Mouse (Mus musculus) right cerebral cortex, postnatal 25 days (tissue): ENCODE measurements around the gene Zfp385b.
A peak's percentile ranks its signal among the peaks of the same experiment; 100 is the strongest.

ENCODE experiments used
- DNase-seq: peaks from one replicate; pipeline ENCODE4 v3.0.0; 2022

The Zfp385b gene

DNA sequence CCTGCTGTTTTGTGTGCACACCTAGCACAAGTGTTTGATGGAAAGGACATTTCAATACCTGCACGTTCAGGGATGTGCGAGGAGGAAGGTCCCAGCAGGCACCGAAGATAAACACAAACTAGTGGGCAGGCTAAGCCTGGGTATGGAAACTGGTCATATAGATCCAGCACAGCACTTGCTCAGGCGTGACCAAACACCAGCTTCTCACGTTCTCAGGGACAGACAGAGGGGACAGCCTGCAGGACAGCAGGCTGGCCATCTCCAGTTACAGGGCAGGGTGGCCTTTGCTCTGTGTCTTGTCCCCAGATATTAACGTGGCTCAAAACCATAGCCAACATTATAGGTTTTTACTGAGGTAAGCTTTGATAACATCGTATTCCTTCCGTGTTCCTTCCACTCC, 128.3 kb downstream of the Zfp385b start:
- DNase-seq = no peak

DNA sequence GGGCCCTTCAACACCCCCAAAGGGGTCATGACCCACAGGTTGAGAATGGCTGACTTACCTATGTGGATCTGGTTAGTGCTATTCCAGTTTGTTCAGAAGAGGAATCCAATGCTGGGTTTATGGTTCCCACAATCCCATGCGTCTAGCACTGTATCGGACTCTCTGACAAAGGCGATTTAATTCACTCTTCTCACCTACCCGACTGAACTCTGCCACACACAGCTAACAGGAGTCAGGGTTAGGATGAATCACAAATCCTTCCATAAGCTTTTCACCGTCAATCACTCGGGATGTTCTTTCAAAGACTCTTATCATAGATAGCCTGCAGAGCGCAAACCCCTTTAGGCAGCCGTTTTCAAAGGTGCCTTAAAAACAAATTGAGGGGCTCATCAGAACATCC, 129.1 kb downstream of the Zfp385b start:
- DNase-seq = no peak

DNA sequence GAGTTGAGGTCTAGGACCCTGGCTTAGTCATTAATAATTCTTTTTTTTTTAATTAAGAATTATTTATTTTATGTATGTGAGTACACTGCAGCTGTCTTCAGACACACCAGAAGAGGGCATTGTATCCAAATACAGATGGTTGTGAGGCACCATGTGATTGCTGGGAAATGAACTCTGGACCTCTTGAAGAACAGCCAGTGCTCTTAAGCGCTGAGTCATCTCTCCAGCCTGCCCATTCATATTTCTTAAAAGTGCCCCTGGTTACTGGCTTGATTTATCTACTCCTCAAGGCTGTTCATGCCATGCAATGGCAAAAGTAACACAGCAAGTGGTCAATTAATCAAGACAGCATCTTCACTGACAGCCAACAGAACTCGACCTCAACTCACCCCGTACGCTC, 130.8 kb downstream of the Zfp385b start:
- DNase-seq = no peak

DNA sequence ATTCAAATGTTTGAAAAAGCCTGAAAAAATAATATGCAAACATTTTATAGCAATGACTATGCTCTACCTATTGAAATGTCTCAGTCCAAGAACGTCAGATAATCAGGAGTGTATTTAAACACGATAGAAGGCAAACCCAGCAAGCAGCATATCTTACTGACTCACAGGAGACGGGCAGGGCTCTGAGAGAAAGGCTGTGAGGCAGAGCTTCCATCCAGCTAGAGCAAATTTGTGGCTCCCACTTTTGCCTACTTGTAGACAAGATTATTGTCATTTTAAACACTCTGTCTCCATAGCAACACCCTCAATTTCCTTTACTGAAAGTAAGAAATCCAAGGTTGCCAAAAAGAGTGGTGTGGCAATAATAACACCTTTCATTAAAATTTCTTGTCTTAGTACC, 135.4 kb downstream of the Zfp385b start:
- DNase-seq = no peak

DNA sequence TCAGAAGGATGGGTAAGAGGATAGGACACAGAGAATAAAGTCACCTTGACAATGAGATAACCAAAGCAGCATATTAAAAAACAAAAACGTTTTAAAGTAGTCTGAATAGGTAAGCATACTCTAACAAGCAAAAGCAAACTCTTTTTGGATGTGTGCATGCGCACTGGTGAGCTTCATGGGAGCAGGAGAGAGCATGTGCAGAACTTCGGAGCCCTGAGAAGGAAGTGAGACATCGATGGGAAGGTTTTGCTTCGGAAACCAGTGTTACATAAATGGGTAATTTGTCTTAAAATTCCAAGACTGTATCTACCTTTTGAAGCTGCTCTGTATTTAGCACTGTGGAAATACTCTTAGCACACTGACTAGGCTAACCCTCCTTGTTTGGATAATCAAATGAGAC, 137.2 kb downstream of the Zfp385b start:
- no peak for DNase-seq

DNA sequence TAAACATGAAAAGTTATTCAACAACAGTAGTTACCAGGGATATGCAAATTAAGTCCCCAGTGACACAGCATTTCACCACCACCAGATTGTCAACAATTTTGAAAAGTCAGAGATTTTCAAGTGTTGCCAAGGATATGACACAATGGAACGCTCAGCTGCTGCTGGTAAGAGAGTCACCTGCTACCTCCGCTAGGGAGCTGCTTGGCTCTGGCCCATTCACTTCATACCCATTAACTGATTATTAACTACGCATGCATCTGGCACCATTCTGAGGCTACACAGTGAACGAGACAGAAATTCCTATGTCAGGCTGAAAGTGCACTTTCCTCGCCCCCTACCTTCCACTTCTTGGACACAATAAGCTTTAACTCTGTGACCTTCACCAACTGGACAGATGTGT, 137.7 kb downstream of the Zfp385b start:
- DNase-seq = no peak

DNA sequence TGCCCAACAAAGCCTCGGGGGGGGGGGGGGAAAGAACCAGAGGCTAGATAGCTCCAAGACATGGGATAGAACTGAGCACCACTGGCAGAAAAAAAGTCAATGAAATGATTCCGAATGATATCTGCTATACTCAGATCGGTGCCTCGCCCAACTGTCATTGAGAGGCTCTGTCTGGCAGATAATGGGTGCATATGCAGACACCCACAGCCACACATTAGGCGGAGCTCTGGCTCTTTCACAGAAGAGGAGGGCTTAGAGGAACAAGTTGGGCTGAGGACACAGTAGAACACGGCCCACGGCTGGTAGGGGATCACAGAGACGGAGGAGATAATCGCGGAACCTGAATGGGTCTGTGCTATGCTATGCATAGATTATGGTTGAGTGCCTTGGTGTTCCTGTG, 145.7 kb downstream of the Zfp385b start:
- DNase-seq = no peak

DNA sequence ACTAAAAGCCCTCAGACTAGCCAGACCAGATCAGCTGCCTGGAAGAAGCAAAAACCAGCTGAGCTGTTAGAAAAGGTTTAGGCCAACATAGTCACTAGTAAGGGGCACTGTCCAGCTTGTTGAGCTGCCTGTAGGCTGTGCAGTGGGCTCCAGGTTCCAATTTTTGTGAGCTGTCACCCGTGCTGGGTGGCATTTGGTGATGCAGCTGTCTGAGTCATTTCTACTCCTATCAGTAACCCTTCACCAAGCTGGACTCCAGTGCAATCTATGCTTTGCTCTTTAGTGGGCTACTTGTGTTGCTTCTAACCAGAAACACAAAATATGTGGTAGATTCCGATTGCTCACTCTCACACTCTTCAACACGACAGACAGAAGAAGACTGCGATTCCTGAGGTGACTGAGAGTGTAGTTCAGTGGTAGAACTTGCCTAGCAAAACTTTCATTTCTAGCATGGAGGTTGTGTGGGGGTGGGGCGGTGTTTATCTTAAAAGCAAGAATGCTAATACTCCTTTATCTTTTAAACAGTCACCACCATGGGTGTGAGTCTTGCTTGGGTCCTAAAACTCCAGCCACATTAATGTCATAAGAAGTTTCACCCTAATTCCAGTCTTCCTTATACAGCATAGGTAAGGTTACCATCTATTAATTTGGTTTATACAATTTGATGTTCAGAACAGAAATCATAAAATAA, 147.1 kb downstream of the Zfp385b start:
- no peak for DNase-seq

DNA sequence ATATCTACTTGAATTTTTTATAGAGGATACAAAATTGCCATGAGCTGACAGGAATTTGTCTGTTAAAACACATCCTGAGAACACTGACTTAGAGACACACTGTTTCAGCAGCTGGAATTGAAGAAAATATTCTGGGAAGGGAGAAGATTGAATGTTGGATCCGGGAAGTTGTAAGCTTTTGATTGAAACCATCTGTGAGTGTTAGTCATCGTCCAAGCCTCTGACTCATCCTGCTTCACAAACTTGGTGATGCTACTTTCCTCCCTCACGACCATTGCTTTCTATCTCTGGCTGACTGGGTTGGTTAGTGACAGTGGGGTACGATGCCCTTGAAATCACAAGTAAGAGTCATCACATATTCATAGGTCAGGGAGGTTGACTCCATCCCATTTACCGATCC, 157.3 kb downstream of the Zfp385b start:
- DNase-seq = peak; percentile 31

DNA sequence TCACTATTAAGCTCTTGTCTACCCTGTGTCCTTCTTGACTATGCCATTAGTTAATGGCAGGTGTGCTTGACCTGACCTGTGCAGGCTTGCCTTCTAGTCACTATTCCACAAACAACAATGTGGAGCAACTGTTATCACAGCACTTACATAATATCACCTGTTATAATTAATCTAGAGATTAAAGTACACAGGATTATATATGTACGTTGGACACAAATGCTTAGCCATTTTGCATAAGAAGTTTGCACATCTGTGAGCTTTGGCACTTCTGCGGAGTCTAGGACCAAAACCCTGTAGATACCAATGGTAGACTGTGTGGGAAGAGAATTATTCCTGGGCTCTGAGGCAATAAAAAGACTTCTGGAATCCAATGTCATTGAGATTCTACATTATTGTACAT, 165.8 kb downstream of the Zfp385b start:
- no peak for DNase-seq

DNA sequence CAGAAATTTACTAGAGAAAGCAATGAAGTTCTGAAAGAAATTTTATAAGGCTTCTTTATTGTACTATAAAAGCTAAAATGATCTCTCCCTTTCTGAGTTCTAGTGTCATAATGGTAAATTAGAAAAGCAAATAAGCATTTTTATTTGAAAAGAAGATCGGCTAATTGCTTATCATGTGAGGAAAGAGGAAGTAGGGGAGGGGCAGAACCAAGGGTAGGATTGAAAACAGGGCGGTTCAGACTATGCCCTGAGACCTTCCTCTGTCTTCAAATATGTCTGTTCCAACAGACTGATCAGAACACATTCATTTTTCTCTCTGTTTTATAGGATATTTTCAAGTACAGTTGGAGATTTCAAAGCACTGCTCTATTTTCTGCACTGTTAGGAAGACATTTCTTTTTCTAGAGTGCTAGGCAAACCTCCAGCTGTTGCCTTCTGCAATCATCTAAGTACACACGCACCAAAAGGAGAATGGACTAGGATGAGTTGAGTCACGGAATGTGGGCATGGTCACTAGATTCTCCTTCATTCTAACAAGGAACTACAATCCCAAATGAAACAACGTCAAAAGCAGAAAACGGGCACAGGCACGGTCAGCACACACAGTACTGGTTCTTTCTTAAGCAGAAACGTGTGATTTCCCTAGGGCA, 177.8 kb downstream of the Zfp385b start:
- DNase-seq = peak; percentile 15

DNA sequence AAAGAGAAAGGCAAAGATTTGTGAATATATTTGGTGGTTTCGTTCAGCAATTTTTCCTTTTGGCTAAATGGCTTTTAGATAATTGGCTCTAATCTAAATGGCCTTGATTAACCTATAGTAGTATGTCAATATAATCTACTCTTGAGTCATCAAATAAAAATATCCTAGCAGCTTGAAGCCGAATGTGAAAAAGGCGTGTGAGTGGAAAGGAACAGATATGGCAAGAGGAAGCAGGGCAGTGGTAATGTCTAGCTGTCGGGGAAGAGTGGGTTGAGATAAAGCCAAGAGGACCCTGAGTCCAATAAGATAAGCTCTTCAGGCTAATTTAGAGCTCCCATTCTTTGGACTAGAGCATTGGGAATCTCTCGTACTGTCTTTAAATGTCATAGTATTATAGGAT, 179.4 kb downstream of the Zfp385b start:
- DNase-seq = no peak

DNA sequence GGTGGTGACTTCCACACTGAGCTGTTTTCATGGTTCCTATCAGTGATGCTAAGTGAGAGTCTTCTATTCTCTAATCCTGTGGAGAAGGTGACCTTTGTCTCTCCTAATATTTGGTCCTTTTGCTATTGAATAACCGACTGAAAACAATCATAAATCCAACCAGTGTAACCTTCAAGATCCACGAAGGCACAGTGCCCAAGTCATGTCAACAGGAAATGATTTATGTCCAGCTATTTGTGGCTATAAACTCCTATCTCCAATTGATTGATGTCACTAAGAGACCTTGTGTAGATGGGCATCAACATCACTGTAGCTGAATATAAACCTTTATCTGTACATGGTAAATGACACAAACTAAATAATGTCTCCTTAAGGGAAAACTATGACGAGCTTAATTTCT, 187.8 kb downstream of the Zfp385b start:
- no peak for DNase-seq

DNA sequence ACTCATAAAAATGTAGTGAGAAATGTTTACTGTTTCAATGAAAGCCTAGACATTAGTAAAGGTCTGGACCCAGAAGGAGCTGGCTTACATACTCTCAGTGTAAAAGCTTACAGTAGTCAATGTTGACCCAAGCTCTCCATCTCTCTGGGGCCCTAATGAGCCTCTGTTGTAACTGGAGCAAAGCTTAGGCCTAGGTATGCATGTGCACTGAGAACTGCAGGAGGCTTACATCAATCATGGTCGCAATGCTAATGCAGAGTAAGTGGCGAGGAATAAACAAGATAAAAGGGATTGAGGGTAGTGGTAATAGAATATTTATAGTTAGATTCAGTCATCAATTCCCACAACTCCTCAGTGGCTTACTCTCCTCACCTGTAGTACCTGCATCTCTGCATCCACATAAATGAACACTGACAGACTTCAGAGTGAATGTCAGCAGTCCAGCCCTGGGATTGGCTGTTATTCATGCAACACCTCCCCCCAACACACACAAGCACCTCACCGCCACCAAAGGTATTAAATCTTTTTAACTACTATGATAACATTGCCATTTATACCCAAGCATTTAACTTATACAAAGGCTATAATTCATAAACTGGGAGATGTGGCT, 191.7 kb downstream of the Zfp385b start:
- DNase-seq = no peak

DNA sequence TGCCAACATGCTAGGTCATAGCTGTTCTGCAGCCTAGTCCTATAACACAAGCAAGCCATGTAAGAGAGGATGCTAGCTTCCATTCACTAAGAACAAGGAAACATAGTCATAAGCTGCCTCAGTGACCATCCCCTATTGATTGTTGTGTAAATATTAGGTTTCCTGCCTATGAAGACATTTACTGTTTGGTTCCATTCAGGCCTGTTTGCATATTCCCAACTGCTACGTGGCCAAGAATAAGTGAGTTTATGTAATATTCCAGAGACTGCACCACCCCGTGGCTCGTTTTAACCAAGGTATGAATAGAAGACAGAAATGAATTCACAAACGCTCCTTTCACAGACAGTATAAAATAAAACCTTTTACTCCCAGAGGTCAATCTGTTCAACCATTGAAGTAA, 200.8 kb downstream of the Zfp385b start:
- DNase-seq = no peak

DNA sequence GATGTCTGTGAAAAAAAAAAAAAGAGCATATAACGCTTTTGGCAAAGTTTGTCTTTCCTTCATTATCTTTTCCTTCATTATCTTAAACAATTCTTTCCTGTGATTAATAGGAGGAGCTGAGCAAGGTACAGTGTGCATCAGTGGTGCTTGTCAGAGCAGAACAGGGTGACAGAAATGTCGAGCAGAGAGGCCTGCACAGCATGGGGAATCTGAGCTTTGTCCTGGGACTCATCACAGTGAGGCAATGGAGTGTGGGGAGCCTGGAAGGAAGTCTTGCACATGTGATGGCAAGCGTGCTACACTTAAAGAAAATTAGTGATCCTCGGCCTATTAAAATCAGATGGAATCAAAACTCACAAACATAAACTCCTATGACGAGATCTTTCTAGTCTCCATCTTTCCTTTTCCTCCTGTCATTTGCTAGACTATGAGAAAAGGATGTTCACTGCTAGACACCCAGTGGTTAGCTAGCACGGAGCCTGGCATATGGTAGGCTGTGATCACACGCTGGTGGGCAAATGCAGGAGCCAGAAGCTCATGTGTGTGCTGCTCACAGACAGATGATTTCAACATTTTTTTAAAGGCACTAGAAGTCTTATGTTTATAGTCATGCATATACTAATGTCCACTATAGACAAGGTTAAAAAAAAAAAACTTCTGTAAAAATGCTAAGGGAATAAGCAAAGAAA, 209.0 kb downstream of the Zfp385b start:
- DNase-seq = no peak

DNA sequence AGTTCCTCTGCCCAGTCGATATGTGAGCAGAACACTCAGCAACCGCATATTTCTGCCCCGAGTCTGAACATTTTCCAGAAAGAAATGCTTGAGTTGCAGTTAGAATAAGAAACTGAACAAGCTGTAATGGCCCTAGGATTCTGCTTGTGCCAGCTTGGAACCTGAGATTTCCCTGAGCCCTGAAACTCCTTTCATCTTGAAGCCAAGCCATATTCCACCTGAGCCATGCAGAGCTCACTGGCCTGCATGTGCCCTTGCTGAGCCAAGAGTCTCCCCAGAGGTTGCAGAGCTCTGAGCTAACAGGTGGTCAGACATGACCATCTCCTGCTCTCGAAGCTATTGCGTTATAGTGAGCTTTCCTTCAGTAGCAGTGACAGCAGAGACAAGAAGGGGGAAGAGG, 210.0 kb downstream of the Zfp385b start:
- DNase-seq = no peak

DNA sequence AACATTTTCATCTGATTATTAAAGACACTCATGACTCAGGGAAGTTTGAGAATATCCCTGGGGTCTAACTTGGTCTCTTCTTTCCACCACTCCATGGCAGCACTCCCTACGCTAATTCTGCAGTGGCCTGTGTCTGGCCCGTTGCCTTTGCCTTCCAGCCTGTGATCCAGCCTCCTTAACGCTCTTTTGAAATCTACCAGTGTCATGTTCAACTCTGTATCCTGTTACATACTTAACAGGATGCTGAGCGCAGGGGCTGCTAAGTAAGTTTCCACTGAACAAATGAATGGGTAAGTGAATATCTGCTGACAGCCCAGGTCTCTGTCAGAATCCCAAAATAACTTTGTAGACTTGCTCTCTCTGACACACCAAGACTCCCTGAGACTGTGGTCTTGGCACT, 210.8 kb downstream of the Zfp385b start:
- DNase-seq = no peak

DNA sequence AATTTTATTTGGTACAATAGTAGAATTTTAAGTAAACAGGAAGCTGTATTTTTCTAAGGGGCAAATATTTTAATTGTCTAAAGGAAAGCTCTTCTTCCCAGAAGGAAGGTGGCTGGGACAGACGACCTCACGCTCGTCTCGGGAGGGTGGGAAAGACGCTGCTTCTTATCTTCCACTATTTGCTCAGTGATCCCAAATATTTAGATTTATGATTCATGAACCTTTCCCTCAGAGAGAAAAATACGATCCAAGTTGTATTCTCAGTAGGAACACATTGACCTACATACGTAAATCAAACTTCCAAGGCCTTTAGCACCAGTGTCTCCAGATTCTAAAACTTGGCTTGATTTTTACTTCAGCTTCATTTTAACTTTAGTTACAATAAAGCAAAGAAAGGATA, 226.0 kb downstream of the Zfp385b start:
- DNase-seq = no peak

DNA sequence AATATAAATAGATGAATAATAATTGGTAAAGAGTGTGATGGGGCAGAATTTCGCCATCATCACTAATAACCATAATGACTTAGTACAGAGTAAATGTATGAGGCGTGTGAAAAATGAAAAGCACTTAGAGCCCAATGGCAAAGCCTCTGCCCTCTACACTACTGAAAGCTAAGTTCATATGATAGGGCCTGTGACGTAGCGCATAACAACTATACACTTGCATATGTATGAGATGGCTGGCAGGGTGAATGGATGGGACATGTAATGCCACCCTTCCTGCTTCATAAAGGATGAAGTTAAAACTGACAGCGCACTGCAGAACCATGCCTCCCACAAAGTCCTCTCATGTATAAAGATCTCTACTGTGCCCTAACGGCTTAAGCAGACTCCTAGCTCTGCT, 226.9 kb downstream of the Zfp385b start:
- DNase-seq = no peak

DNA sequence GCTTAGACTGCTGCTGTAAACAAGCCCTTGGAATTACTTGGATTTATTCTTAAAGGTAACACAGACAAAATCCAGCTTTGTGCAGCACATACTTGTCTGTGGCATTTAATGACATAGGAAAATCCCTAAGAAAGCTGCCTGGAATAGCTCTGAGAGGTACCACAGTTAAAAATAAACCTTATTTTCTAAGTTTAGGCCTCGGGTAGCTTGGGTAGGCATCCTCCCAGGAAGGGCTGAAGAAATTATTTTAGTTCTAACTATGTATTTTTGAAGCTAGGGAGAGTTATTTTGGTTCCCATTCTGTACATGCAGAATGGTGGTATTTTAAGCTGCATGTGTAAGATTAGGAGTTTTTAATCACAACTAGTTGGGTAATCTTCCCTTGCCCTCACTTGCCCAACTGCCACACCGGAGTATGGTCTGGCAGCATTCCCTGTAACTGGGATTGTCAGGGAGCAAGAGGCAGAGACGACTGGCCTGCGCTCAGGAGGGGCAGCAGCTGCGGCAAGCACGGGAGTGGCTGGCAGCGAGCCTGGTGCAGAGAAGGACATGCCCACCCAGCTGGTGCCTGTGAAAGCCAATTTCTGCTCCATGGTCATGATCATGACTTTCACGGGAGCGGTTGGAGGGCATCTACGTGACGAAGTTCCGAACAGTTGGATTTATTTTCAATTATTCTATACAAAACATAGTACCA, 230.1 kb downstream of the Zfp385b start:
- DNase-seq = peak; percentile 48

DNA sequence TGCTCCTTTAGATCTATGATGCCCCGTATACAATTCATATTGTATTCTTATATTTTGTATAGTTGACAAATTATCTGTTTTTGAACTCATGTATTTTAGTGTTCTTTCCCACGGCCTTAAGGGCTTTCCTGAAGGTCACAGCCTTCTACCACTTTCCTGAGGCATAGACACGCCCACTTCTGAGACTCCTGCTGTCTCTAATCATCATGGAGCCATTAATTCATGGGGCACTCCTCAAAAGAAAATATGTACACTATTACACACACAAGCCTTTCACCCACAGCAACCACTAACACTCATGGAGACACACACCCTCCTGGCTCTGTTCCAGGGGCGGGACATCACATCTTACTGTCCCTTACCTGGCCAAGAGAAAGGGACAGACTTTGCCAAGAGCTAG, 232.1 kb downstream of the Zfp385b start:
- no peak for DNase-seq

DNA sequence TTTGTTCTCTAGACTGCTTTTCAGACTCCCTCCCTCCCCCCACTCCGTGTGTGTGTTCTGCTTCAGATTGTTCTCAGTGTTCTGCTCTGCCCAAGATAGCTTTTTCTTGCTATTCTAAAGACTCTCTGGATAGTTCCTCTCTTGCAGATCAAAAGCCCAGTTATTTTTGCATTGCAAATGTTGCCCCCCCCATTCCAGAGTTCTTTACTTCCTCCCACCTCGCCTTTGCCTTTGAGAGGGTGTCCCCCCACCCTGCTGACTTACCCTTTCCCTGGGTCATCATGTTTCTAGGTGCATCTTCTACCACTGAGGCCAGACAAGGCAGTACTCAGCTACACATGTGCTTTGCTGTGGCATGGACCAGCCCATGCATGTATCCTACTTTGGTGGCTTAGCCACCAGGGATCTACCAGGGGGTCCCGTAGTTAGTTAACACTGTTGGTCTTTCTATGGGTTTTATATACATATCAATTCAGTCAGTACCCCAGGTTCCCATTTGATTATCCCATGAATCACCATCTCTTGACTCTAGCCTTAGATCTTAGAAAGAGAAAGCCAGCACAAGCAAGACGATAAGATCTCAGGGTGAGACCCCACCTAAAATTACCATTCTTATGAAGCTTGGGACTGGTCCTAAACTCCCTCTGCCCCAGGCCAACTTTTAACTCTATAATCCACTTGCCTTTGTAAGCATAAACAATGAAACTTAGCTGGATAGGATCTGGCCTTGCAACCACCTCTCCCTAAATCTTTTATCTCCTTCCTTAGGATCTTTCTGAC, 232.7 kb downstream of the Zfp385b start:
- DNase-seq = no peak
